Mouse (Mus musculus): ENCODE measurements around the gene Ttll6. TPM values are rescaled to one million over a fixed set of nuclear protein-coding genes. Genes with fewer than 3 reads are reported as not detected.

The Ttll6 gene
- total RNA-seq, 2 experiments from 2014 or later, result not detected

DNA sequence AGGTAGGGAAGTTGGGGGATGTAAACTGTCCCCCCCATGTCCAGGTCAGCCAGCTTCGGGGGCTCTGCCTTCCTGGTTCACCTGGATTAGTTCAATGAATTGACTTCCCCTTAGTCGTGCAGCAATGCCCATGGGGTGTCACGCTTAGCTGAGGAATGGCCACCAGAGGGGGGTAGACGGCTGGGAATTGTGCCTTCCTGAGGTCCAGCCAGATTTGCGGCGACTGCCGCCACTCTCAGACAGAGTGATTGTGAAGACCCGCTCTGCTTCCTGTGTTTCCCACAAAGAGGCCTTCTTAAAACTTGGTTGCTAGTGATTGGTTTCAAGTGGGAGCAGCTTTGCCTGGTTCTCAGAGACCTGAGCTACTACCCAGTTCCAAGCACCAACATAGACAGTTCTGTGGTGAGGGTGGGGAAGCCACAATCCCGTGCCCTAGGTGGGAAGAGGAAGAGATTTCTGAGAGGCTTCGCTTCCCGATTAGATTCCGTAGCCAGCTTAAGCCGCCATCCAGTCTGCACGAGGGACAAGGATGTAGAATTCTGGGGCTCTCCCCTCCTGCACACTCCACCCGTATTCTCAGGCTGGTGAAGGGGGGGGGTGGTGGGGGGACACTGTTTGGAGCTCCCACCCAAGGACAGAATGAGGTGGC lies 12.2 kb downstream of the Ttll6 start:
- DNase-seq, result peak; percentile 66

DNA sequence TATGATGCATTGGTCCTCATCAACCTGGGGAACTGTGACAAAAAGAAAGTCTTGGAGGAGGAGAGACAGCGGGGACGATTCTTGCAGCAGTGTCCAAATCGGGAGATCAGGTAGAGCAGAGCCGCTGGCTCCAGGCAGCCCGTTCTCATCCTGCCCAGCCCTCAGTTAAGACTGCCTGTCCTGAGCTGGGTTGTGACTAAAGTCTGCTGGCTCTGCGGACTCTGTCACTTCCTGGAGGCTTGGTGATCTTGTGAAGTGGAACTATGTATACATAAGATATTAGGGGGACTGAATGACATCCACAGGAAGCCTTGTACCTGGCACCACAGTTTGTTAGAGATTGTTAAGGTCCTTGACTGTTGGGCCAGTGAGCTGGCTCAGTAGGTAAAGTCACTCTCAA lies 13.9 kb downstream of the Ttll6 start:
- intact Hi-C loops (cut with DNase I; ENCODE audit: low total_unique reads), result no loop called here
- DNase-seq, result no peak

More for the DNA sequence above, 12.2 kb downstream of the Ttll6 start:
- intact Hi-C loops (cut with DNase I; ENCODE audit: low total_unique reads), result loop anchor here (2.0 kb wide), 1 partner anchor 89 kb away; no protein-coding TSS in a partner anchor

DNA sequence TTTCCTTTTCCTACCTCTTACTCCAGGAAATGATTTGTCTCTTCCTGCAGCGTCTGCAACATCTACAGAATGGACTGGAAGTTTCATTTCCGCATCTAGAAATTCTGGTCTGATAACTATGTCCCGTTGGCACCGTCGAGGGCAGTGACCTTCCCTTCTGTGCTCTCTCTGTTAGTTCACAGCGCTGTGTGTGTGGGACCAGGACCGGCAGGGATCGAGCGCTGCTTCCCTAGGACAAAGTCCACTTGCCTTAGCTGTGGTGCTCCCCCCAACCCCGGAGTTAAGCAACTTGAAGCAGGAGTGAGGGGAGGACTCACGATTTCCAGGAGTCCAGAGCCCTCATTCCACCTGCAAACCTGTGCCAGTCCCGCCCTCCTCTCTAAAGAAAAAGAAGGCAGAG lies 31.2 kb downstream of the Ttll6 start:
- intact Hi-C loops (cut with DNase I; ENCODE audit: low total_unique reads), result no loop called here
- DNase-seq, result no peak

DNA sequence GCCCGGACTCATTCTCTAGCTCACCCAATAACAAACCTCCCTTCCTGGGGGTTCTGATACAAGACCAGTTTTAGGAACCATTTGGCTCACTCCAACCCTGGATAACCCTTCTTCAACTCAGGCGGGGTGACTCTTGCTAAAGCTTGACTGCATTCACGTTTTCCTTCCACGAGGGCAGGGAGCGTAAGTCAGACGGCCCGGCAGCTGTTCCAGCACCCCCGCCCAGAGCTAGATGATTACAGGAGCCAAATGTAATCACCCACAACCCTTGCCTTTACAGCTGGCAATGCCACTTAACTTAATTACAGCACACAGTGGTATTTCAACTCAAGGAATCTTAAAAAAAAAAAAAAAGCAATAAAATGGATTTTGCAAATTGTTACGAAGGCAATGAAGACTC lies 34.5 kb downstream of the Ttll6 start:
- intact Hi-C loops (cut with DNase I; ENCODE audit: low total_unique reads), result no loop called here
- DNase-seq, result no peak

DNA sequence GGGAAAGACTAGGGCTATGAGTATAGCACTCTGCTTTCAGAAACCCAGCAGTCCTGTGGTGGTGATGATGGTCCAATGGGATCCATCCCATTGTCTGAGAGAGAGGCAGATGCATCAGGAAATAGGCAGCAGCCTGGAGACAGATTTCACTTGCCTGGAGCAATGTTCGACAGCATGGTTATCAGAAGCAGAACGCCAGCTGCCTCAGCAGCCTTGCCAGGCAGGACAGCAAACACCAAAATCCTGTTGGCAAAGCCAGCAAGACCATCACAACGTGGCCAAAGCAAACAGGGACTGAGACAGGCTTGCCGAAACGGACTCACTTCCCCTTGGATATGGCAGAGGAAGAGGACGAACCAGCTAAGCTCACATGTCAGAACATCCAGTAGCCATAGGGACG lies 35.4 kb downstream of the Ttll6 start:
- intact Hi-C loops (cut with DNase I; ENCODE audit: low total_unique reads), result no loop called here
- DNase-seq, result no peak

DNA sequence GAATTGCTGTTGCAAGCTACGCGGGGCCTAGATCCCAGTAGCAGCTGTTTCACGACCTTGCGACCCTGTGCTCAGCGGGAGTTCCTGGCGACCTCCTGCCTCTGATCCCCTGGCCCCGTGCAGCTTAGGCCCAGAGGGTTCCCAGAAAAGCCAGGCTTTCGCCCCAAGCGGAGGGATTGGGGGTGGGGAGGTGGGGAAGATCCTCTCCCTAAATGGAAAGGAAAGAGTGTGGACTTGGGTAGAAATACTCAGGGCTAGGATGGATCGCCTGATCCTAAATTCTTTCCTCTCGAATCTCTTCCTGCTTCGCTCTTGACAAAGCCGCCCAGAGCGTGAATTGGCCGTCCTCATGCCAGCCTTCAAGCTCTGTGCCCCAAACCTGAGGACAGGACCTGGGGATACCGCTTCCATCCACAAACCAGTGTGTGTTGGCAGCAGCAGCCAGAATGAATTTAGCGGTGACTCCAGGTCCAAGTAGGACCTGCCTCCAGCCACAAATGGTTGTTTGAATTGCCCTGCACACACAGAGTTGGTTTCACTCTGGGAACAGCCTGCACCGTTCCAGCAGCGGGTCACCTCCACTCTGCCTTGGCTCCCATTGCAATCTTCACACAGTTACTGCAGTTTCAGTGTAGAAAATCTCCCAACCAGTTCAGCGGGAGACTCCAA lies 37.3 kb downstream of the Ttll6 start:
- intact Hi-C loops (cut with DNase I; ENCODE audit: low total_unique reads), result no loop called here
- no peak for DNase-seq

DNA sequence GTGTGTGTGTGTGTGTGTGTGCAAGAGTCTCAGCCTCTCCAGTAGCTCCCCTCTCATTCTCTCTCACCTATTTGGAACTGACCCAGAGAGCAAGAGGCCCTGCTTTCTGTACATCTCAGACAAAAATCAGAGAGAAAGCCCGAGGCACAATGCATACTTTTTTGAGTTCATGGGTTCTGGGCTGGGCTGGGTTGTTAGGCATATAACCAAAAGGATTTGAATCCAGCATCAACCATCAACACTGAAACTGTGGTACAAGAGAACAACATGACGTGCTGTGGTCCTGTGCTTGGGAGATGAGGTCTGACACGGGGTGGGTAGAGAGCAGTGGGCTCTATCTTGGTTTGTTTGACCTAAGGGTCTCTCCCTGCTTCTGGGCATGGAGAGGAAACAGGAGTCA lies 38.0 kb downstream of the Ttll6 start:
- intact Hi-C loops (cut with DNase I; ENCODE audit: low total_unique reads), result no loop called here
- no peak for DNase-seq

DNA sequence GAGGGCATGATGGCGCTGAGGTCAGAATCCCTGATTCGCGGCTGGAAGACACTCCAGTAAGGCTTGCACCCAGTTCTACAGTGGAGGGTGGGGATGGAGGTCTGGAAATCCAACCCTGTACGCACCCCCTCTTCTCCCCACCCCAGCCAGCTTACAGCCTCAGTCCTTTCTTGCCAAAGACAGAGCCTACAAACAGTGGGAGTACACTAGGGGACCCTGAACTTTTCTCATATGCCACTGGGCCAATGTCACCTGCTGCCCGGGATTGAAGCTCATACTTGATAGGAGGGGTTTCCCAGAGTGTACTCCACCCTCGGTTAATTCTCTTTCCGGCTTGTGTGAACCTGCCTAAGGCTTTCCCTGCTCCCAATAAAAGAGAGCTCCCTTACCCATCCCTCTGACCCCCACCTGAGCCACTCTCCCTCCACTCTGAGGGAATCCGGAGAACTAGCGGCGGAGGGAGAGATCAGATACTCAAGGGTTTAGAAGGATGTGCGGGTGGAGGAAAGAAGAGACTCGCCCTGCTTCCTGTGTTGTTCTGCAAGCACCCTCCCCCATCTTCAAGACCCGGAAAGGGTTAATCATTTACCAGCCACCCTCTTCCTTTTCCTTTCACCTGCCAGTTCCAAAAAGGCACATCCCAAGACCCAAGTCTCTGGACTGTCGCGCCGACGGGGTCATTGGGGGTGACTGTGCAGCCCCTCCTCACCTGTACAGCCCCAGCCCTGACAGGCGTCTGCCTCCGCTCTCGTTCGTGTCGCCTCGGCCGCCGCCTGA lies 39.1 kb downstream of the Ttll6 start:
- intact Hi-C loops (cut with DNase I; ENCODE audit: low total_unique reads), result no loop called here
- DNase-seq, result no peak

DNA sequence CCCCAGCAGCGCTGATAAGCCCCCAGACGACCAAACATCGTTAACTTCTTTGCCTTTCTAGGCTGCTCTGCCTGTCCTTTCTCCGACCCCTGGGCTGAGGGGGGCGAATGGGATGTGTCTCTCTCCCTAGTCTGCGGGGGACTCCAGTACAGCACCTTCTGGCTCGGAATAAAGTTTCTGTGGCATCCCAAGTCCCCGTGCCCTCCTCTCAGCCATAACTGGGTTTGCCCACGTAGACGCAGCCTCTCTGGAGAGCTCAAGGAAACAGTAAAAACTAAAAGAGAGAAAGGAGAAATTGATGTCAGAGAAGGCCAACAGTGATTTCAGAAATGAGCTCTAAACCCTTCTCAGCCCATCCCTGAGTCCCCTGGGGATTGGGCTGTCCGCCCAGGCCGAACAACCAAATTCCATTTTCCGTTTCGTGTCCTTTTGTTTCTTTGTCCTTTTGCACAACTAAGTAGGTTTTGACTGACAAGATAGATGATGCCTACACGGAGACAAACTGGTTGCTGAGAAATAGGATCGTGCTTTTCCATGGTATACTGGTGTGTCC lies 39.8 kb downstream of the Ttll6 start:
- no peak for DNase-seq
- intact Hi-C loops (cut with DNase I; ENCODE audit: low total_unique reads), result no loop called here

DNA sequence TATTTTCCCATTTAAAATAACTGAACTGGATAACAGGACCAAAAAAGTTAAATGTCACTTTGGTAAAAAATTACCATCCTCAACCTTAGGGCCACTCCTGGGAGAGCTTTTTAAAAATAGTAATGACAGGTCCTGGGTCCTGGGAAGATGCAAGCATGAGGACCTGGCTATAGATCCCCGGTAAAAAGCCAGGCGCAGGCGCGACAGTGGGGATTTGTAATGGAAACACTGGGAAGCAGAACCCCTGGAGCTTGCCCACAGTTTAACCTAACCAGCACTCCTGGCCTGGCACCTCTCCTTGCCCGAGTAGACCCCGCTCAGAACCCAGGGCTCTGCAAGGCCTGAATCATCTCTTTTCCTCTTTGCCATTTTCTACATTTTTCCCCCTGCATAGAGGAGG lies 41.3 kb downstream of the Ttll6 start:
- intact Hi-C loops (cut with DNase I; ENCODE audit: low total_unique reads), result no loop called here
- DNase-seq, result no peak

DNA sequence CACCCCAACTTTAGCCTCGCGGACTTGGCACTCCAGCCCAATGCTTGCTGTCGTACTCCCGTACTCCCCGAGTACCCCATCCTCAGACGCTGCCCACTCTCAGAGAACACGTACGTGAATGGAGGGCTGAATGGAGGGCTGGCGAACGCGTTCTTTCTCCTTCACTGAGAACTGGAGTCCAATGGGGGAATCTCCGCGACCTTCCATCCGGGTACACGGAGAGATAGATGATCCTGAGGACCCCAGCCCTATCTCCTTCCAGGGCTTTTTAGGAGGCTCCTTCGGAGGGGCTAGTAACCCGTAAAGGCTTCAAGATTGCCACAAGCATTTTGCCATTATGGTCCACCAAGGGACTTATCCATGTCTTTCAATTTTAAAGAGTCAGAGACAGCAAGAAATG lies 41.9 kb downstream of the Ttll6 start:
- DNase-seq, result no peak
- intact Hi-C loops (cut with DNase I; ENCODE audit: low total_unique reads), result no loop called here

DNA sequence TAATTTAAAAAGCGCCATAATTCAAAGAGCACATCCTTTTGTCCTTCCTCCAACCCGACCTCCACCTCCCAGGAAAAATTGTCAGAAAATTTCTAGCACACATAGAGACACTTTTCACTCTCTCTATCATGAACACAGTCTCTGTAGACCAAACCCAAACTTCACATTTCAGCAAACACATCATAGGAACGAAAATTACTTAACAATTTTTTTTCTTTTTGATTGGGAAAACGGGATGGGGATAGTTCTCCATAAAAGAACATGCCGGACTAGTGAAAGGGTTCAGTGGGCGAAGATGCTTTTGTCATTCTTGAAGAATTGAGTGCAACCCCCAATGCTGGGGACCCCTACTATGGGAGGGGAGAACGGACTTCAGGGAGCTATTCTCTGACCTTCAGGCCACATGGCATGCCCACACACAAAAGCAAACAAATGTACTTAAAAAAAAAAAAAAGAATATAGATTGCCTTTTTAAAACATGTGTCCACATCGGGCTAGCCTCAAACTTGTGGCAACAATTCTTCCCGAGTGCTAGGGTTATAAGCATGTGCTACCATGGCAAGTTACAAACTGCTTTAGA lies 42.5 kb downstream of the Ttll6 start:
- intact Hi-C loops (cut with DNase I; ENCODE audit: low total_unique reads), result no loop called here
- no peak for DNase-seq

DNA sequence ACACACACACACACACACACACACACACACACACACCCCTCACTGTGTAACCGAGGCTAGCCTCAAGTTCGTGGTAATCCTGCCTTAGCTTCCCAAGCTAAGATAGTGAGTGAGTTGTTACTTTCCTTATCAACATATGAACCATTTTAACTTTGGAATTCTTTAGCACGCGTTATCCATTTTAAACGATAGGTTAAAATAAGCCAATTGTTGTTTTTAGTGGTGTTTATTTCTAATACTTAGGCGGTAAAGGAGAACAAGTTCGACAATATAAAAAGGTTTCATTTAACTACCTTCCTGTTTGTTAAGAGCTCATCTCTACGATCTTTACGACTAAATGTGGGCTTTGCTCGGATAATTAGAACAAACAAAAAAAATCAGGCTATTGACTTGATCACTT lies 43.3 kb downstream of the Ttll6 start:
- intact Hi-C loops (cut with DNase I; ENCODE audit: low total_unique reads), result no loop called here
- no peak for DNase-seq

DNA sequence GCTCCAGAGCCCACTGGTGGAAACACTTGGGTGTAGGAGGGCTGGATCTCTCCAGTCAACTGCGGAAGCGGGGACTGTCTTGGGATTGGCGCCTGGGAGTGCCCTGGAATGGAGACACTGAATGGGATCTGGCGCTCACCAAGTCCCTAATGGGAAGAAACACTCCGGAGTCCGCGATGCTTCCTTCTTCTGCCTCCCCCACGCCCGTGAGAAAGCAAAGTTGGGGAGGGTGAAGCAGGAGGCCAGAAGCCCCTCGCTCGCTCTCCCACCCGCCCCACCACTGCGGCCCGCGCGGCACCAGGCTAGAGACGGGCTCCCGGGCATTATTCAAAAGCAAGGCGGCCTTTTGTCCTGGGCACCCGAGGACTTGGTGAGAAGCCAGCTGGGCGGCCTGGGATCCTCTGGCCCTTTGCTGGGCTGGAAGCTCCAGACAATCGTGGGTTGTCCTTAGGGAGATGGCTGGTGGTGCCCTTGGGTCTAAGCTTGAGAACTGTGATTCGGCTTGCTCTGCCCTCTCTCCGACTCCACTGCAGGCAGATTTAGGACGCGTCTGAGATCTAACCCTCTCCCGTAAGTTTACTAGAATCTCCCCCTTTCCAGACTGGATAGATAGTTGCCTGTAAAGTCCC lies 44.1 kb downstream of the Ttll6 start:
- no peak for DNase-seq
- intact Hi-C loops (cut with DNase I; ENCODE audit: low total_unique reads), result no loop called here

DNA sequence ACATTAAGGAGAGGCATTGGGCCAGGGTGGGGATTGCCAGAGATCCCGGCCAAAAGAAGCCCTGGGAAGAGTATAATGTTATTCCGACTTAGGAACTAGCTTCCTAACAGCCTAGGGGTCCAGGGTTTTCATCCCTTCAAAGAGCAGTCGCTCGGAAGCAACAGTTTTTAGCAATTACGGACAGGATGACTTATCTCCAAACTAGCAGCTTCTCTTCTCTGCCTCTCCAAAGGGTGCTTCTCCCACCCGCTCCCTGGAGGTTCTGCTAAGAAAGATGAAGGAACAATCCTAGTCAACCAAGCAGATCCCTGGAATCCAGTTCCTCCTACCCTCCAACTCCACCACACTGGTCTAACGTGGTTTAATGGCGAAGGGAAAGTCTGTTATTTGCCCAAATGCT lies 44.8 kb downstream of the Ttll6 start:
- DNase-seq, result no peak
- intact Hi-C loops (cut with DNase I; ENCODE audit: low total_unique reads), result no loop called here

DNA sequence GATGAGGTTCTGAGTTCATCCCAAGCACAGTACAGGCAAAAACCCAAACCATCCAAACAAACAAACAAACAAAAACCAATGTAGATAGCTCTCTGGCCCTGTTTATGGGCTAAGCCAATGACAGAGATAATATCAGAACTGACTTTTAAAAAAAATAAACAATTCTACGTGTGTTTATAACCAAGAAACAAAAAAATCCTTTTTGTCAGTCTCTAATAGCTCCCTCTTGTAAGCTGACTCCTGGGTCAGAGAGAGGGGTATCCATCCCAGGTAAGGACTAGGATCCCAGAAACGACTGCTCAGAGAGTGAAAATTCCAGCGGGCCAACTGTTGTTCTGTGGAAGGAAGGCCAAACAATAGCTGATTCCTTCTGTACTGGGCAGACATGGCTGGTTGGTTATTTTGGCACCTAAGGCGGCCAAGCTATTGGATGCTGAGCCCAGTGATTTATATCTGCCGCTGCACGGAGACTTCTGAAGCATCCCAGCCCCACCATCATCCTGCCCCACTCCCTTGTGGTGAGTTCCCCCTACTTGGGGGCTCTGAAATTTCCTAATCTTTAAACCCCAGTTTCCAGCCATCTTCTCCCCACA lies 45.4 kb downstream of the Ttll6 start:
- intact Hi-C loops (cut with DNase I; ENCODE audit: low total_unique reads), result no loop called here
- DNase-seq, result no peak

DNA sequence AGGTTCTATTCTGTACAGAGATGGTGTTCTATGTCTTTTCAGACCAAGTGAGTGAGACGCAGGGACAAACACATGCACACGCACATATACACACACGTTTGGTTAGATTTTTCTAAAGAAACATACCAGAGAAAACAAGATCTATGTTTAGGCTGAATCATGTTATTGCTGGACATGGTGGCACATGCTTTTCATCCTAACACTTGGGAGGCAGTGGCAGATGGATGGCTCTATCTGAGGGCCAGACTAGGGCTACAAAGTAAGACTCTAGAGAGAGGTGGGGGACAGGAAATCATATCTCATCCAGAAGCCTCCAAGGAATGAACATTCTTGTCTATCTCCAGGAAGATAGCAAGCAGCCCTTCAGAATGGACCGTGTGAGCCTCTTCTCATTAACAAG lies 47.5 kb downstream of the Ttll6 start:
- intact Hi-C loops (cut with DNase I; ENCODE audit: low total_unique reads), result no loop called here
- DNase-seq, result no peak

DNA sequence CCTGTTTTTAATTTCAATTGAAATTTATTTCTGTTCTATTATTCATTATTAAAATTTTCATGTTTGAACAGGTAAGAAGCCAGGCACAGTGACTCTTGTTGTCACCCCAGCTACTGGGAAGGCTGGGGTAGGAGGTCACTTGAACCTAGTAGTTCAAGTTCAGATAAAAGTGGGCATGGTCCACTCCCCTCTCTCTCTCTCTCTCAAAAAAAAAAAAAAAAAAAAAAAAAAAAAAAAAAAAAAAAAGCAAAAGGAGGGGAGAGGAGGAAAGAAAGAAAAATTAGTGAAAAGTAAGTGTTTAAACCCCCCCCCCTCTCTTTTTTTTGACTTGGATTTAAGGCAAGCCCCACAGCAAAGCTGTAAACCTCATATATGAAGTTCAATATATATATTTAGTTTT lies 50.6 kb downstream of the Ttll6 start:
- DNase-seq, result no peak
- intact Hi-C loops (cut with DNase I; ENCODE audit: low total_unique reads), result no loop called here

DNA sequence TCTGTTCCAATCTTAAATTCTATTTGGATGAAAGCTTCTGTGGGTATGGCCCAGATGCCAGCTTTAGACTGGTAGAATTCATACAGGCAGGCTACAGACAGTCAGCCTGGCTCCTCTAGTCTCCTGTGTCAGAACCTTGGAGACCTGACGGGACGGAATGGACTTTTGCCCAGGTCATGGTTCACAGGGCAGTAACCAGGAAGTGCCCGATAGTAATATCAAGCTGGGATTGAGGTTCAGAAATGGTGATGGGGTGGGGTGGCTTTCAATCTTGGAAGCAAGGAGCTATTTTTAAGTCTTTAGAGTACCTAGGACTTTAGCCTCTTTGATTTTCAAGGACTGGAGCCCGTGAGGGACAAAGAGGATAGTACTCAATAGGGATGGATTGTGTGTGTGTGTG lies 53.7 kb downstream of the Ttll6 start:
- intact Hi-C loops (cut with DNase I; ENCODE audit: low total_unique reads), result no loop called here
- DNase-seq, result no peak
